Mouse (Mus musculus): Measurements from ENCODE around the gene Arvcf.

DNA sequence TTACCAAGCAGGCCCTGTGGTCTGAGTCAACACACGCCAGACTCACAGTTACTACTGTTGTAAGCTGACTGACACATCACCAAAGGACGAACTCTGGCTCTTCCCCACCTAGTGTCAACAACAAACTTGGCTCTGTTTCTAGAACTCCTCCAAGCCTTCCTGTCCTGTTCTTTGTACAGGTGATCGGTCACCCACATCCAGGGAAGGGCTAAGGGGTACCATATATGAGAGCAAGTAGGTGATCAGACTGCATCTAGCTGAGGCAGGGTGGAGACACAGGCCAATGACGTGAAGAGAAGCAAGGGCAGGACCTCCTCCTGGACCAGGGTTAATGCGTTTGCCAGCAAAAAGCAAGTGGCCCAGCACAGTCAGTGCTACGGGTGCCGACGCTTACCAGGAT lies 6.4 kb upstream of the Arvcf start:
- no peak for TF ChIP-seq CTCF (IDR thresholded peaks at IDR 0.05; ENCODE audit: low read depth, low read length)
- TF ChIP-seq GATA1 (IDR thresholded peaks at IDR 0.05; ENCODE audit: borderline replicate concordance, low read length): no peak
- no peak for TF ChIP-seq GATA2 (IDR thresholded peaks at IDR 0.05; ENCODE audit: borderline replicate concordance, low read depth, low read length)
